Mouse (Mus musculus): ENCODE measurements around the gene Sytl2. TPM values are rescaled to one million over a fixed set of nuclear protein-coding genes. Genes with fewer than 3 reads are reported as not detected.

The Sytl2 gene
- polyA plus RNA-seq, 1 experiment from 2014 or later, result 1.2 TPM

DNA sequence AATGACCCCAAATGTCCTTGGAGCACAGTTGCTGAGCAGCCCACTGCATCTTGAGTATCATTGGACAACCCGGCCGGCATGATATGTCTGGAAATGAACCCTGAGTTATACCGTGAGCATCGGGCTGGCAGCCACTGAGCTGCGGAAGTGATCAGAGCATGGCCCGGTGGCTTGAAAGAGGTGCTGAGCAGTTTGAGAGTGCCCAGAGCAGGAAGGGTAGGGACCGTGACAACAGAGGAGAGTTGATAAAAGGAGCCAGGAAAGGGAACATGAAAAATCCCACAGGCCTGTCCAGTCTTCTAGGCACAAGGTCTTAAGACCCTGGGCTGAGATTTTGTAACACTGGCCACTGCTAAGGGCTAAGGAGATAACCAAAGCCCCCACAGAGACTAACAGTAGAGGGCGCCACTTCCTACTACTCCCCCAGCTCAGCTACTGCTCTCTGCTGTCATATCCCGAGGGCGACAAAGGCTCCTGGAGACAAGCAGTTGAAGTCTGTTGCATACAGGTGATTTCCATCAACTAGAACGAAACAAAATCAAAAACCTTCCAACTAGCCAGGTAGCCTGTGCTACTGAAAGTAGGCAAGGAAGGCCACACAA is 21.7 kb upstream of the Sytl2 start:
- Histone ChIP-seq H3K4me3 (no peak overlapping the region), H3K4me2 (replicated peaks) (no peak overlapping the region), H3K4me1 (no peaks in the 10 kb centered on the region), H3K9me3 (no peaks in the 10 kb centered on the region), H3K9ac (replicated peaks) (no peak overlapping the region), H3K36me3 (no peaks in the 10 kb centered on the region), H3K27ac (replicated peaks) (no peak overlapping the region), H3K27me3 (no peaks in the 10 kb centered on the region)
- 66% methylated on average over 11 of the region's 11 CpGs for WGBS
- ATAC-seq (replicated peaks), result no peak

DNA sequence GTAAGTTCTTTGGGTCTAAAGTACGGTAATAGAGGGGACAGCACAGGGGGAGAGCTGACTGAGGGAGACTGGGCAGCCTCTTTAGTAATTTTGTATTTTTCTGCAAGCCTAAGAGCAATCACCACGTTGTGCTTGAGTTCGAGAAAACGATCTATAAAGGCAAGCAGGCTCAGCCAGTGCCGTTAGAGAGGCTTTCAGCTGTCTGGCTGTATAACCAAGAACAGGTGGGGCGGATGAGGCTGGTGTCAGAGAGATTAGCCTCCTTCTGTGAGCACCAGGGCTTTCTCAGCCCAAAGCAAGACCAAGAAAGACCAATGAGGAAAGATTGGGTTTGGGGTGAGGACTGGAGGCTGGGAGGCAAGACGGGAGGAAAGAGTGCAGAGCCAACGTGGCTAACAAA is 21.2 kb upstream of the Sytl2 start:
- Histone ChIP-seq H3K4me2 (replicated peaks) (no peak overlapping the region), H3K27ac (replicated peaks) (no peak overlapping the region), H3K9me3 (no peaks in the 10 kb centered on the region), H3K4me1 (no peaks in the 10 kb centered on the region), H3K9ac (replicated peaks) (no peak overlapping the region), H3K4me3 (no peak overlapping the region), H3K36me3 (no peaks in the 10 kb centered on the region), H3K27me3 (no peaks in the 10 kb centered on the region)
- WGBS, result 66% methylated on average over 8 of the region's 8 CpGs
- ATAC-seq (replicated peaks), result no peak

DNA sequence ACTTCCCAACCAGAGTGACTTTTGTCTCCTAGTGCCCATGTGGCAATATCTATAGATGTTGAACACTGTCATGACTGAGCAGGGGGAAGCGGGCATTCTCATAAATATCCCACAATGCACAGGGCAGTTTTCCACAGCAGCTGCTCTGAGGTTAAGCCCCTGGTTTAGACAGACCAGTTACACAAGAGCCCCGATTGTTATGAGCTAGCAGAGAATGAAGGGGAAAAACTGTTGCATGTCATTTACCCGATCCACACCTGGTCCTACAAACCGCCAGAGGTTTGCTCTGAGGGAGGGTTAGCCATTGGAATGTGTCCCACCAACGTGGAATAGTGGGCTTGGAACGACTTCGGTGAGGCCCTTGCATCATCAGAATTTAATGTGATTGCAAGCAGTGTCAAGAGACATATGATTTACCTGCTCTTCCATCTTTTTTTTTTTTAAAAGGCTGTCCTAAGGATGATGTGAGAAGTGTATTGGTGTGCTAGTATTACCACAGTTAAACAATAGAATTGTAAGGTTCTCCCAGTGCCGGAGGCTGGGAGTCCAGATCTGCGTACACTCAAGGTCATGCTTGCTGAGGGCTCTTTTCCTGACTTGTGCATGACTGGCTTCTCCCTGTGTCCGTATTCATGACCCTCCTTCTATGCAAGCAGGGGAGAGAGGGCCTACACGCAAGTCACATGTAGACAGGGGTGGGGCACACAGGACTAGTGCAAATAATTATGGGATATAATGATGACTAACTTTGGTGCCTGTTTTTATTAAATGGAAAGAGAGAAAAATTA is 20.1 kb upstream of the Sytl2 start:
- WGBS, result 83% methylated on average over 11 of the region's 11 CpGs
- H3K9me3 ChIP-seq, result no peaks in the 10 kb centered on the region
- no peak overlapping the region for H3K9ac ChIP-seq (replicated peaks)
- no peak overlapping the region for H3K4me2 ChIP-seq (replicated peaks)
- H3K4me3 ChIP-seq, result no peak overlapping the region
- H3K36me3 ChIP-seq, result no peaks in the 10 kb centered on the region
- no peak overlapping the region for H3K27ac ChIP-seq (replicated peaks)
- no peak for ATAC-seq (replicated peaks)
- H3K27me3 ChIP-seq, result no peaks in the 10 kb centered on the region
- H3K4me1 ChIP-seq, result no peaks in the 10 kb centered on the region

DNA sequence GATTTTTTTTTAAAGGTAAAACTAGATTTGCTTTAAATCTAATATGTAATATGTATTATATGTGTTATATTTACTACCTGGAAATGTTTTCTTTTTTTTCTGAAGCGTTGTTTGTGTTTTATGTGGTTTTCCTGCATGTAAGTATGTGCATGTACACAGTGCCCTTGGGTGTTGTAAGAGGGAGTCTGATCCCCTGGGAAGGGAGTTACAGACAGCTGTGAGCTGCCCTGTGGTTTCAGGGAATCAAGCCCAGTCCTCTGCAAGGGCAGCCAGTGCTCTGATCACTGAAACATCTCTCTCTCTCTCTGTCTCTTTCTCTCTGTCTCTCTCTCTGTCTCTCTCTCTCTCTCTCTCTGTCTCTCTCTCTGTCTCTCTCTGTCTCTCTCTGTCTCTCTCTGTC is 19.3 kb upstream of the Sytl2 start:
- Histone ChIP-seq H3K27me3 (no peaks in the 10 kb centered on the region), H3K27ac (replicated peaks) (no peak overlapping the region), H3K4me3 (no peak overlapping the region), H3K4me1 (no peaks in the 10 kb centered on the region), H3K4me2 (replicated peaks) (no peak overlapping the region), H3K9me3 (no peaks in the 10 kb centered on the region), H3K9ac (replicated peaks) (no peak overlapping the region), H3K36me3 (no peaks in the 10 kb centered on the region)
- WGBS, result 95% methylated on average over 1 of the region's 1 CpGs
- no peak for ATAC-seq (replicated peaks)

DNA sequence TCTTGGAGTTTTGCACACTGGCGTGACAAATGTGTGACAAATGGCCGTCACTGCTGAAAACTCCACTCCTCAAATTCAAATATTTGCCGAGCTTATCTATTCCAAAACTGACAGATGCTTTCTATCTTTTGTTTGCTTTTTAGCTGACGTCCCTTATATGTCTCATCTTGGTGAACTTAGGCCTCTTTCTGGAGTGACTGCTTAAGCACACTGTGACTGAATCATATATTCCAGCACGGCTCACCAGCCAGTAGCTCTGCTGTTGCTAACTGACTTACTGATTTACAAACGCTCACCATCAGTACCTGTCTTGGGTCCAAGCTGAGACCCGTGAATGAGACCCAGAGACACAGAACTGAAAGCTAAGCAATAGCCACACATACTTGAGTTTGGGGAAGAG is 17.3 kb upstream of the Sytl2 start:
- H3K9me3 ChIP-seq, result no peaks in the 10 kb centered on the region
- no peak overlapping the region for H3K4me2 ChIP-seq (replicated peaks)
- no peak overlapping the region for H3K9ac ChIP-seq (replicated peaks)
- ATAC-seq (replicated peaks), result no peak
- H3K4me3 ChIP-seq, result no peak overlapping the region
- H3K4me1 ChIP-seq, result no peaks in the 10 kb centered on the region
- no peaks in the 10 kb centered on the region for H3K27me3 ChIP-seq
- no peaks in the 10 kb centered on the region for H3K36me3 ChIP-seq
- no peak overlapping the region for H3K27ac ChIP-seq (replicated peaks)
- WGBS, result 88% methylated on average over 7 of the region's 7 CpGs

DNA sequence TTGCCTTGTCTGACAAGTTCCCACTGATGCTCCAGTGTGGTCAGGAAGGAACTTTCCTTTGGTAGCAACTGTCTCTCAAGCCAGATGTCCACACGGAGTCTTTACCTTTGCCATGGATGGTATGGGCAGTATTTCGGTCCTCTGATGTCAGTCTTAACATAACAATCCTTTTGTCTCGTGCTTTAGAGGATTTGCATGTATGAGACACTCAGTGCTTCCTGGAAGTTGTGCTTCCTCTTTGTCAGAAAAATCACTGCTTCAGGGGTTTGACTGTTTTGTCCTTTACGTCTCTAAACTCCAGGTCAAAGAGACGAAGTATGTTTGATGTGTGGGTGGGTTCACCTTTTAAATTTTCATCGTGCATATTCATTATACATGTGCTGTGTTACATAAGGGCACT is 10.2 kb upstream of the Sytl2 start:
- H3K9ac ChIP-seq (replicated peaks), result no peak overlapping the region

DNA sequence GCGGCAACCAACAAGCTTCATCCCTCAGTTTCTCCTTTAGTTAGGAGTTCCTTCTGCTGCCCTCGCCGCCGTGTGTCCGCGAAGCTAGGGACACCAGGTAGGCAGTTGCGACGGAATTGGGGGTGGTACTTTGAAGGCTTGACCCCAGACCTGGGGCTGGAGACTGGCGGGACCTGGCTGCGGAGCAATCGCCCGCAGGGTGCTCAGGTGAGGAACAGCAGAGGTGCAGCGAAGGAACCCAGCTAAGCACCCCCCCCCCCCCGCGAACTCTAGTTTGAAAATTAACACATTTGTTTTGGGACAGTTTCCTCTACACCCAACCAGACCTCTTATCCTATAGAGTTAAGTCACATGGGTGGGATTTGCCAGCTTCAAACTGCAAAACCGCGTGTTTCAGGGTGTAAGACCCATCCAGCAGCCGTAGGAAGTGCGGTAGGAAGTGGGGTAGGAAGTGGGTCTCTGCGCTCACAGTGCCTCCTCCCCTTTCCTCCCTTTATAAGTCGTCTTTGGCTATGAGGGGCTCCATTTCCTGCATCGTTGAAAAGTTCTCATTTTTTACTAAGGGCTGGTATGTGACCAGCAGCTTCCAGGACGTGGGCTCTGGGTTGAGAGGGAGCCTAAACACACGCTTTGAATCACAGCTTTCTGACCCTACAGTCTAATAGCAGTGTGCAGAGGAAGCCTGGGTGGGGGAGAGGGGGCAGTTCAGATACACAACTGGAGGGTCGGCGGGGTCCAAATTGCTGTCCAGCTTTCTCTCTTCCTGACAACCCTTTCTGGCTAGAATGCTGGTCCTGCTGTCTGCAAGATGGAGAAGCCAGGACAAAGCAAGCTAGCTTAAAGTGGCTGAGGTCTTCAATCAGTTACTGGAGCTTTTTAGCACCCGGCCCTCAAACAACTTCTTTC is 848 bp downstream of the Sytl2 start:
- peak; percentile 32; the same call in 1 of the 2 replicates for ATAC-seq (replicated peaks)
- Histone ChIP-seq H3K4me3 (peak overlapping the region; percentile 67), H3K27ac (replicated peaks) (no peak overlapping the region), H3K9me3 (no peaks in the 10 kb centered on the region), H3K36me3 (no peaks in the 10 kb centered on the region), H3K9ac (replicated peaks) (peak overlapping the region; percentile 66), H3K4me2 (replicated peaks) (peak overlapping the region; percentile 100), H3K27me3 (peaks cover 3% of the 10 kb centered on the region; the same call in 1 of the 2 replicates), H3K4me1 (peaks cover 11% of the 10 kb centered on the region)
- 4% methylated on average over 27 of the region's 27 CpGs for WGBS

More for the DNA sequence above, 10.2 kb upstream of the Sytl2 start:
- Histone ChIP-seq H3K36me3 (no peaks in the 10 kb centered on the region), H3K27ac (replicated peaks) (no peak overlapping the region), H3K27me3 (no peaks in the 10 kb centered on the region), H3K4me1 (no peaks in the 10 kb centered on the region), H3K9me3 (no peaks in the 10 kb centered on the region), H3K4me3 (no peak overlapping the region), H3K4me2 (replicated peaks) (no peak overlapping the region)
- no peak for ATAC-seq (replicated peaks)
- WGBS, result 85% methylated on average over 6 of the region's 6 CpGs

DNA sequence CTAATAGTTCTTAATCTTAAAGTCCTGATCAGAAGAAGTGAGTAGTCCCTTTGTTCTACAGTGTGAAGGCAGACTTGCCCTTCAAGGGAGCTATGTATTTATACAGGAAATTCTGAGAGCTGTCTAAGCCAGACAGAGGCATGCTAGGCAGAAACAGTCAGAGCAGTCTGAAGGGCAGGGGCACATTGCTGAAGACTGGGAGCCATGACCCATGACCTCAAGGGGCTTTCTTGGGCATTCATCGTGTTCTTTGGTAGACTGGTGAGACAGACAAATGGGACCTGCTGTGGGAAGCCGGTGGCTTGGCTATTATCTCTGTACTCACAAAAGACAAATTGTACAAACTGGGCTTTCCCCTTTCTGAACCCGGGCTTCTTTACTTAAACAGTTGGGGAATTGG is 4.0 kb downstream of the Sytl2 start:
- Histone ChIP-seq H3K4me3 (no peak overlapping the region), H3K4me2 (replicated peaks) (no peak overlapping the region), H3K27me3 (peaks cover 3% of the 10 kb centered on the region; the same call in 1 of the 2 replicates), H3K9me3 (no peaks in the 10 kb centered on the region), H3K9ac (replicated peaks) (no peak overlapping the region), H3K36me3 (no peaks in the 10 kb centered on the region), H3K27ac (replicated peaks) (no peak overlapping the region), H3K4me1 (peaks cover 11% of the 10 kb centered on the region)
- ATAC-seq (replicated peaks), result no peak
- WGBS, result 3% methylated on average over 3 of the region's 3 CpGs

DNA sequence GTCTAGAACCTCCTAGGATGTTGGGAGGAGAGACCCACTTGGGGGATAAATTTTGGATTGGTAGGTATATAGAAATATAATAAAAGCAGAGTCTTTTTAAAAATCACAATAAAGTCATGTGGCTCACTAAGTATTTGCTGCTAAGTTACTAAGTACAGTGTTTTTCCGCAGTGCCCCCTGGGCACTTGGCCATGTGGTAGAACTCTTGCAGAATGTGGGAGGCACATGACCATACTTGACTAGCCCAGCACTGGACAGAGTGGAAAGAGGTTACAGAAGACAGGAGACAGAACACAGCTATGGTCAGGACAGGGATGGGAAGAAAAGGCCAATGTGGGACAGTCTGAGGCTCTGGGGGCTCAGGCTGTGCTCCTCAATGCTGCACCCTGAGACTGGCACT is 4.9 kb downstream of the Sytl2 start:
- H3K9me3 ChIP-seq, result no peaks in the 10 kb centered on the region
- peaks cover 3% of the 10 kb centered on the region; the same call in 1 of the 2 replicates for H3K27me3 ChIP-seq
- WGBS, result 85% methylated on average over 1 of the region's 1 CpGs
- no peak overlapping the region for H3K4me3 ChIP-seq
- peaks cover 11% of the 10 kb centered on the region for H3K4me1 ChIP-seq
- no peak for ATAC-seq (replicated peaks)
- no peak overlapping the region for H3K9ac ChIP-seq (replicated peaks)
- no peak overlapping the region for H3K4me2 ChIP-seq (replicated peaks)
- no peaks in the 10 kb centered on the region for H3K36me3 ChIP-seq
- H3K27ac ChIP-seq (replicated peaks), result no peak overlapping the region

DNA sequence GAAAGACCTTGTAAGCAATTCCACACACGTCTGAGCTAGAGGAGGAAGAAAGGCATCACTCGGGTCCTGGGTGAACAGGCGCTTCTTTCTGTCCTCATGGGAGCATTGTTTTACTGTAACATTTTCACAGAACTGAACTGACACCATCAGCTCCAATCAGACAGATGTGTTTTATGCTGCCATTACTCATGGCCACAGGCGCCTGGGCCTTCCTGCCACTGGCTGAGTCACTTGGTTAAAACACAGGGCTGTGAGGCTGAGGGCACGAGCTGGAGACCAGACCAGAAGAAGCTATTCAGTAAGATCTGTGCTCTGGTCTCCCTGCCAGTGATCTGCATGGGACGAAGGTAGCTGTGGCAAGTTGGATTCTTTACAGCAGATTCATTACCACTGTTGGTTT is 6.0 kb downstream of the Sytl2 start:
- no peaks in the 10 kb centered on the region for H3K9me3 ChIP-seq
- H3K36me3 ChIP-seq, result no peaks in the 10 kb centered on the region
- H3K4me3 ChIP-seq, result no peak overlapping the region
- no peak overlapping the region for H3K27ac ChIP-seq (replicated peaks)
- H3K9ac ChIP-seq (replicated peaks), result no peak overlapping the region
- no peak overlapping the region for H3K4me2 ChIP-seq (replicated peaks)
- ATAC-seq (replicated peaks), result no peak
- 75% methylated on average over 6 of the region's 6 CpGs for WGBS
- H3K27me3 ChIP-seq, result no peaks in the 10 kb centered on the region
- H3K4me1 ChIP-seq, result peaks cover 2% of the 10 kb centered on the region

DNA sequence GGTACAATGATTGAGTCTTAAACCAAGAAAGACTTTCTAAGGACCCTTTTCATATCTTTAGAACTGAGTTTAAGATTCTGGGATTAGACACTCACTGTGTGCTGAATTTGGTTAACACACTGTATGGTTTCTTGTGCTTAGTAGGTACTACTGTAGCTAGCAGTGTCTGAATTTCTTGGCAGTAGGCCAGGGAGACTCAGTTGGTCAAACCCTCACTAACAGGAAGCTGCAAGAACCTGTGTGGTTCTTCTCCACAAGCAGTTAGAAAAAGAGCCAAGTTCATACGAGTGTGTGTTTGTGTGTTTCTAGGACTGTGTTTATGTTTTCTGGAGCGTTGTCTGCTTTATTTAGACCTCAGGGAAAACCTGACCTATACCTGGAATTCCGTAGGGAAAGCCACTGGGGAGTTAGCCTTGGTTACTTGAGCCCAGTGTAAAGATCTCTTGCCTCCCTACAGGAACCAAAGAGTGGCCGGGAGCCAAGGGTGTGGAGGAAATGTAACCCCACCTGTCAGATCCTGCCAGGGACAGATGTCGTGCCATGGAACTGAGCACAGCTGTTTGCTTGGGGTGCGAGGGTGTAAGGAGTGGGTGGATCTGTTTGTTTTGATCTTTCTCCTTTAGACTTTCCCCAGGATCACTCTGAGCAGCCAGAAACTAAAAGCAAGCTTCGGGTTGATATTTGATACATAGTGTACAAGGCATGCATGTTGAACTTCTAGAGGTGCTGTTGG is 10.3 kb downstream of the Sytl2 start:
- no peak for ATAC-seq (replicated peaks)
- Histone ChIP-seq H3K4me1 (no peaks in the 10 kb centered on the region), H3K27me3 (no peaks in the 10 kb centered on the region), H3K4me2 (replicated peaks) (no peak overlapping the region), H3K9me3 (no peaks in the 10 kb centered on the region), H3K4me3 (no peak overlapping the region), H3K9ac (replicated peaks) (no peak overlapping the region), H3K27ac (replicated peaks) (no peak overlapping the region), H3K36me3 (no peaks in the 10 kb centered on the region)
- WGBS, result 85% methylated on average over 7 of the region's 7 CpGs

All from forebrain, embryonic 15.5 days (tissue).